Mouse (Mus musculus) spleen, adult 2 months (tissue): ENCODE data around the gene Gm49486. TPM values are rescaled to one million over a fixed set of nuclear protein-coding genes. Genes with fewer than 3 reads are reported as not detected.

Source experiments
- DNase-seq, 2 experiments: peaks; one replicate each; pipeline versions ENCODE4 v3.0.0 to v3.0.0-alpha.2; 2012 to 2021; ENCODE audit warnings: low spot score in 2 of 2, low read depth in 1 of 2
- H3K27ac ChIP-seq: fragments of 200-500 bp; 2 replicates; pipeline ENCODE4 v1.5.1; 2012; ENCODE audit warnings: low read length, inconsistent platforms; ENCODE audit not compliant: insufficient read depth
- H3K27me3 ChIP-seq: fragments of 200-500 bp; 2 replicates; pipeline ENCODE4 v1.6.1; 2012; ENCODE audit warnings: mild to moderate bottlenecking, moderate library complexity, low read length, inconsistent platforms; ENCODE audit not compliant: control insufficient read depth, insufficient read depth
- H3K36me3 ChIP-seq: fragments of 200-500 bp; 2 replicates; pipeline ENCODE4 v1.6.1; 2012; ENCODE audit warnings: mild to moderate bottlenecking, low read length, inconsistent platforms; ENCODE audit not compliant: control insufficient read depth, insufficient read depth
- H3K4me1 ChIP-seq: fragments of 200-500 bp; 2 replicates; pipeline ENCODE4 v1.6.1; 2011; ENCODE audit warnings: inconsistent platforms; ENCODE audit not compliant: control insufficient read depth, insufficient read depth, insufficient read length
- H3K4me3 ChIP-seq: fragments of 200-500 bp; 2 replicates; pipeline ENCODE4 v1.5.1; 2011; ENCODE audit warnings: mild to moderate bottlenecking, inconsistent platforms; ENCODE audit not compliant: insufficient read depth, insufficient read length; ENCODE audit errors: extremely low read depth
- CTCF ChIP-seq: fragments of 200-500 bp; IDR thresholded peaks from 2 replicates; pipeline ENCODE4 v1.5.1; 2011; ENCODE audit warnings: mild to moderate bottlenecking, inconsistent platforms; ENCODE audit not compliant: insufficient read depth, insufficient read length, insufficient replicate concordance; ENCODE audit errors: extremely low read depth
- POLR2A ChIP-seq: fragments of 200-500 bp; IDR thresholded peaks from 2 replicates; pipeline ENCODE4 v1.6.1; 2011; ENCODE audit warnings: low read depth, low read length, inconsistent platforms
- WGBS: fragments of 180-500 bp; shearing (Covaris S2); methylation state at CpG from one replicate; pipeline ENCODE4 v1.1.7; 2018; 5-methylcytosine and 5-hydroxymethylcytosine counted together
- polyA plus RNA-seq: library from polyadenylated mRNA; depleted of rRNA; stranded (reverse); fragments of >200 nt; gene quantifications from 2 replicates; pipeline ENCODE4 v1.2.3, GENCODE M21; 2012

Gm49486 gene
- polyA plus RNA-seq, 1 experiment, result not detected

DNA sequence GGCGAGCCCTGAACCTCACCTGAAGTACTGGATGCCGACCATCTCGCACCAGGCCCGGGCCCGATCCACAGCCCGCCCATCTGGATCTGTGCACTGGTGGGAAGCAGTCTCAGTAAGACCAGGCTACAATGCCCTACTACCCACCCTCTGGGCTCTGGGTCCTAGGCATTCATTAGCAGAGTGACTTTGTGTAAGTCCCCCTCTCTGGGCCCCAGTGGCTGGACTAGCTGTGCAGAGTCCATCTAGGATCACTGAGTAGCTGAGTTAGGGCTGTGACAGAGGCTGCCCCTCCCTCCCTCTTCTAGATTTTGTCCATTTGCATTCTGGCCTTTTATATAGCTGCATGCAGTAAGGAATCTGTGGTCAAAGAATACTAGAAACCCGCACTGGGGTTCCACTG lies 57.9 kb downstream of the Gm49486 start:
- Histone ChIP-seq H3K36me3 (peaks cover 3% of the 10 kb centered on the region; the same call in 1 of the 2 replicates), H3K27ac (no peak overlapping the region), H3K4me1 (no peaks in the 10 kb centered on the region), H3K4me3 (no peak overlapping the region), H3K27me3 (no peaks in the 10 kb centered on the region)
- no peak for DNase-seq
- TF ChIP-seq POLR2A, result no peak
- TF ChIP-seq CTCF, result no peak
- 93% methylated on average over 7 of the region's 7 CpGs for WGBS

DNA sequence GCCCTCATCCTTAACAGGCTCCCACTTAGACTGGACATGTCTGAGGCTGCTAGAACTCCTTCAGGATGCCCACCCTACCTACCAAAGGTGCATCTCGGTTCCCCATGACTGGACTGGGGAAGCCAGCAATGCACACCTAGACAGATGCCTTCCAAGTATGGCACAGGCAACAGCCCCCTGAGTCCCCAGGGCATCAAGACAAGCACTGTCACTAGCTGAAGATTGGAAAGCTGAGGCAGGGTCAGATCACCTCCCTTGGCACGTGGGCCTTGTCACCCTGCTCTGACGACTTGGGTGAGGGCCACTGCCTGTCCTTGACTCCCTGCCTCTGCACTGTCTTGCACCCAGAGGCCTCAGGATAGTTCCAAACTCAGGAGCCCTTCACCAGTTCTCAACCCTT lies 59.2 kb downstream of the Gm49486 start:
- 94% methylated on average over 3 of the region's 3 CpGs for WGBS
- Histone ChIP-seq H3K27me3 (no peaks in the 10 kb centered on the region), H3K36me3 (peaks cover 3% of the 10 kb centered on the region; the same call in 1 of the 2 replicates), H3K27ac (no peak overlapping the region), H3K4me3 (no peak overlapping the region), H3K4me1 (no peaks in the 10 kb centered on the region)
- TF ChIP-seq CTCF, result no peak
- no peak for TF ChIP-seq POLR2A
- no peak for DNase-seq

DNA sequence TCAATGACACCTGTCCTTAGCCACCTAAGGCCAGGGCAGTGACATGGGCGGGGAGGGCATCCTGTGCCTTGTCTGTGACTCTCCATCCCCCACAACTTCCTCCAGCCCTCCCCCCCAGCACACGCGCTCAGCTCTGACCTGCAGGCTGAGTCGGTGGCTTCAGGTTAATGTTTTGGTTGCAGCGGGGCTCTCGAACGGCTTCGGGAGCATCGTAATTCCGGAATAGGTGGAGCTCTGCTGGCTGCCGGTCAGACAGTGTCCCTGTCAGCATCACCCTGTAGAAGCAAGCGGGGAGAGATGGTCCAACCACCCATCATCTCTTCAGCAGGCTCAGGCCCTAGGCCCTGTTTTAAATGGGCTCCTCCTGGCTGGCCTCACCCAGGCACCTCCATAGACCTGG lies 60.2 kb downstream of the Gm49486 start:
- Histone ChIP-seq H3K36me3 (peaks cover 3% of the 10 kb centered on the region; the same call in 1 of the 2 replicates), H3K4me1 (no peaks in the 10 kb centered on the region), H3K4me3 (no peak overlapping the region), H3K27me3 (no peaks in the 10 kb centered on the region), H3K27ac (no peak overlapping the region)
- 91% methylated on average over 12 of the region's 12 CpGs for WGBS
- DNase-seq, result no peak
- TF ChIP-seq POLR2A (no peak), CTCF (no peak)

DNA sequence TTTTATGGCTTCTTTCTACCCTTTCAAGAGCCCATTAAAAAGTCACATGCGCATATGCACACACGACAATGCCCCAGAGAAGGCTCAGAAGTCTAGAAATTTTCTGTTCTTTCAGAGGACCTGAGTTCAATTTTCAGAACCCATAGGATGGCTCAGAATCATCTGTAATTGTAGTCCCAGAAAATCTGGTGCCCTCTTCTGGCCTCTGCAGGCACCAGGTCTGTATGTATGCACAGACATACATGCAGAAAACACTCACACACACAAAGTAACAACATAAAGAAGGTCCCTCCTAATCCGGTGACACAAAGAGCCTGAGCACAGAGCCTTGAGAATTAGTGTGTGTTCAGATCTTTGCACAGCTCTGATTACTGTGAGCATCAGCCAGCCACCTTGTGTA lies 61.1 kb downstream of the Gm49486 start:
- 94% methylated on average over 3 of the region's 3 CpGs for WGBS
- DNase-seq, result no peak
- Histone ChIP-seq H3K36me3 (peaks cover 3% of the 10 kb centered on the region; the same call in 1 of the 2 replicates), H3K27me3 (no peaks in the 10 kb centered on the region), H3K4me3 (no peak overlapping the region), H3K27ac (no peak overlapping the region), H3K4me1 (no peaks in the 10 kb centered on the region)
- TF ChIP-seq CTCF, result no peak
- TF ChIP-seq POLR2A, result no peak

DNA sequence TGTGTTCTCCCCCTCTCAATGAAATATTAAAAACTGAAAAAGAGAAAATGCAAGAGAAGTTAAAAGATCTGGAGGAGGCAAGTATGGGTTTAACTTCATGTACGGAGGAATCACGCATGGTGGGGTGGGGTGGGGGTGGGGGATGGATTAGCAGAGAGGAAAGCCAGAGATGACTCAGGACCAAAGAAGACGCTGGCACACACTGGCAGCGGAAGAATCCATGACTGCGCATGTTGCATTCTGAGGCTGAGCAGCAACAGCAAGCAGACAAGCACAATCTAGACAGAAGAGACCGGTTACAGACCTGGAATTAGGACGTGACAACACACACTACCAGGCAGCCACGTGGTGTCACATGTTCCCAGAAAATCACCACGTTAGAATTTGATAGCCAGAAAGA lies 63.6 kb downstream of the Gm49486 start:
- no peak for TF ChIP-seq CTCF
- TF ChIP-seq POLR2A, result no peak
- WGBS, result 93% methylated on average over 9 of the region's 9 CpGs
- no peaks in the 10 kb centered on the region for H3K27me3 ChIP-seq
- DNase-seq, result no peak
- H3K4me3 ChIP-seq, result no peak overlapping the region
- H3K36me3 ChIP-seq, result 0 out of 2 replicates have a peak, but pooled peaks cover 1% of the 10 kb centered on the region
- H3K4me1 ChIP-seq, result no peaks in the 10 kb centered on the region
- H3K27ac ChIP-seq, result no peak overlapping the region

DNA sequence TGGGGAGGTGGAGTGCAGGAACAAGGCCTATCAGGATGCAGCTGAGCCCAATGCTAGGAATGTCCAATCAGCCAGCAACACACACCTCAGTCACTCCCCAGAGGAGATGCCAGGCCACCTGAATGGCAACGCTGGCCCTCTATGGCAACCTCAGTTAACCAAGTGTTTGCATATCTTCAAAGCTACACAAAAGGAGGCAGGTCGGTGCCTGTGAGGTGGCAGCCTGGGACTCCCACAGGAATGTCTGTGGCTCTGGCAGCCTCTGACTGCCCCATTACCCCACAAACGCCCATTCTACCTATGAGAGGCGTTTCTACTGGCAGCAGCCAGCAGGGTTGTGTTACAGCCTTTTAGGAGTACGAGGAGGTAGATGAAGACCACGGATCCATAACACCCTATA lies 69.4 kb downstream of the Gm49486 start:
- Histone ChIP-seq H3K4me1 (no peaks in the 10 kb centered on the region), H3K36me3 (no peaks in the 10 kb centered on the region), H3K4me3 (no peak overlapping the region), H3K27me3 (no peaks in the 10 kb centered on the region; the same call in 1 of the 2 replicates), H3K27ac (no peak overlapping the region)
- 92% methylated on average over 6 of the region's 6 CpGs for WGBS
- no peak for DNase-seq
- TF ChIP-seq POLR2A (no peak), CTCF (no peak)

DNA sequence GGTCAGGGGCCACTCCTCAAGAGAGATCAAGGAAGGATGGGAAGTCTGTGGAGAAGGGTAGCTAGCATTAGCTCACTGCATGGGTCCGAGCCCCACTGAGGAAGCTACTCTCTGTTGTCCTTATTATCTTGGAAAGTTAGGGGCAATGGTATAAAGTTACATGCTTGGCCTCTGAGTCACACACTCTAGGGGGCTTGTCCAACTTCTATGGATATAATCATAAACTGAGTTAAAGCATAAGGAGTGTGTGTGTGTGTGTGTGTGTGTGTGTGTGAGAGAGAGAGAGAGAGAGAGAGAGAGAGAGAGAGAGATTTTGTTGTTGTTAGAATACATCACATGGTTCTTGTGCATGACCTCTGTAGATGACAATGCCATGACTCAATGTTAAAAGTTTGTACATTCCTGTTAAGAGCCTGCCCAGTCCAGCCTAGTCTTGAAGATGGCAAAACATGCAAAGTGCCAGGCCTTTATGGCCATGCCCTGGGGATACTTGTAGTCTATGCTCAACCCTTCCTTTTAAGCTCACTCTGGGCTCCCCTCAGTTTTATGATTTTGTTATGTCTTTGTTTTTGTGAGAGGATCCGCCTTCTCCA lies 70.5 kb downstream of the Gm49486 start:
- TF ChIP-seq CTCF, result no peak
- TF ChIP-seq POLR2A, result no peak
- Histone ChIP-seq H3K4me1 (no peaks in the 10 kb centered on the region), H3K4me3 (no peak overlapping the region), H3K27me3 (no peaks in the 10 kb centered on the region; the same call in 1 of the 2 replicates), H3K27ac (no peak overlapping the region), H3K36me3 (no peaks in the 10 kb centered on the region)
- DNase-seq, result no peak
- 91% methylated on average over 2 of the region's 2 CpGs for WGBS
